Mouse (Mus musculus) erythroid progenitor cell, adult 5-6 weeks (primary cell): ENCODE results near the gene Kansl3. TPM values are rescaled to one million over a fixed set of nuclear protein-coding genes. Genes with fewer than 3 reads are reported as not detected.

ENCODE experiments used
- ATAC-seq: replicated peaks from 2 replicates; pipeline ENCODE4 v1.8.0; 2016; ENCODE audit warnings: moderate number of reproducible peaks, mild to moderate bottlenecking, moderate TSS enrichment, inconsistent platforms; ENCODE audit not compliant: poor library complexity, low FRiP score, severe bottlenecking
- total RNA-seq, 2 experiments: library from RNA; stranded (forward) in 1 of 2; stranded (reverse) in 1 of 2; fragments of 150-400 nt in 1 of 2; fragments of 186-747, 209-891 nt in 1 of 2; gene quantifications; 2 replicates each; pipeline versions ENCODE4 v1.2.3 to v1.2.4; 2015 to 2017; ENCODE audit warnings: low replicate concordance in 2 of 2

Kansl3 gene
- 13.3 and 16.3 TPM in 2 replicates for total RNA-seq (2015; ENCODE audit: low replicate concordance)
- total RNA-seq (2017; ENCODE audit: low replicate concordance) = 23.2 and 27.2 TPM in 2 replicates

- peak; percentile 84 for ATAC-seq
Measured at GRCm38 (mm10) chr1:36368969-36369645, at the start of gene Kansl3. Gene Kansl3 (minus strand): TSS chr1:36369181.

- no peak for ATAC-seq
Measured at GRCm38 (mm10) chr1:36404531-36404930, 35.5 kb upstream of the Kansl3 start.

- ATAC-seq = no peak
Measured at GRCm38 (mm10) chr1:36401509-36401908, 32.5 kb upstream of the Kansl3 start.

- no peak for ATAC-seq
Measured at GRCm38 (mm10) chr1:36397041-36397440, 28.1 kb upstream of the Kansl3 start.

- no peak for ATAC-seq
Measured at GRCm38 (mm10) chr1:36379582-36379981, 10.6 kb upstream of the Kansl3 start.

- no peak for ATAC-seq
Measured at GRCm38 (mm10) chr1:36378880-36379279, 9.9 kb upstream of the Kansl3 start.

- no peak for ATAC-seq
Measured at GRCm38 (mm10) chr1:36371934-36372845, 3.2 kb upstream of the Kansl3 start, which contains the start of gene Fer1l5. Gene Fer1l5 (plus strand): TSS chr1:36372291.

GRCm38 (mm10) chr1:36370918-36371317, 1.9 kb upstream of the Kansl3 start:
- ATAC-seq = no peak

- ATAC-seq = peak; percentile 78
Measured at GRCm38 (mm10) chr1:36368112-36368968, 641 bp downstream of the Kansl3 start.

GRCm38 (mm10) chr1:36367698-36368097, 1.3 kb downstream of the Kansl3 start:
- ATAC-seq = no peak

- no peak for ATAC-seq
Measured at GRCm38 (mm10) chr1:36356955-36357695, 11.9 kb downstream of the Kansl3 start.

- ATAC-seq = no peak
Measured at GRCm38 (mm10) chr1:36352351-36352750, 16.6 kb downstream of the Kansl3 start.

GRCm38 (mm10) chr1:36342547-36342946, 26.4 kb downstream of the Kansl3 start:
- no peak for ATAC-seq

GRCm38 (mm10) chr1:36332955-36333887, 35.8 kb downstream of the Kansl3 start:
- ATAC-seq = no peak

GRCm38 (mm10) chr1:36331743-36332142, 37.2 kb downstream of the Kansl3 start:
- no peak for ATAC-seq

GRCm38 (mm10) chr1:36326815-36327214, 42.2 kb downstream of the Kansl3 start:
- ATAC-seq = no peak

GRCm38 (mm10) chr1:36325900-36326321, 43.1 kb downstream of the Kansl3 start:
- no peak for ATAC-seq
